ENCODE assay signal across 8 mouse cellular contexts in the genomic region with DNA sequence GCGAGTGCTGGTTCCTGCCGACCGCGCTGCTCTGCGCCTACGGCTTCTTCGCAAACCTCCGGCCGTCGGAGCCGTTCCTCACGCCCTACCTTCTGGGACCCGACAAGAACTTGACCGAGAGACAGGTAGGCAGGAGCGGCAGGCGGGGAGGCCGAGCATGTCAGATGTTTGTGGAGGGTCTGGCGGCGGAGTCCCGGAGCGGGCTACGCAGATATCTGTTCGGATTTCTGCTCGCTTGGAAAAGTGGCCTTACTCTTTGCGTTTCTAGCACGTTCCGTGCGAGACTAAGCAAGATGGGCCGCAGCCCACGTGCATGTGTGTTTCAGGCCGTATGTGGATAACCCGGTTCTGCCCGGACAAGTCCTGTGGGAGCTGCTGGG. TPM values are rescaled to one million over a fixed set of nuclear protein-coding genes. Genes with fewer than 3 reads are reported as not detected.
DNase-seq lines count a peak whose midpoint lies in the region; ATAC-seq and TF ChIP-seq lines count a peak whose summit lies in the region.

No protein-coding gene starts in this region.

- H3K4me1 ChIP-seq in kidney, embryonic 14.5 days (ENCODE audit: control insufficient read depth, insufficient read depth, low read length), result peaks cover 7% of the 10 kb centered on the region
- H3K4me1 ChIP-seq in ES-E14 (ENCODE audit: control insufficient read depth in 2 of 2, insufficient read depth in 2 of 2, low read length in 2 of 2, poor library complexity in 1 of 2), result peaks cover 0 to 4% of the 10 kb centered on the region in 2 experiments; a peak in 2 of 4 replicates
- peaks cover 32% of the 10 kb centered on the region for H3K4me1 ChIP-seq in forebrain, embryonic 10.5 days
- H3K4me1 ChIP-seq in limb, embryonic 13.5 days, result peaks cover 23% of the 10 kb centered on the region
- H3K4me1 ChIP-seq in neural tube, embryonic 15.5 days, result peaks cover 25% of the 10 kb centered on the region

- H3K9ac ChIP-seq in kidney, embryonic 14.5 days (ENCODE audit: low read depth, low read length), result peak overlapping the region; percentile 69
- H3K9ac ChIP-seq in ES-E14 (ENCODE audit: insufficient read depth, low read depth, low read length, poor library complexity, severe bottlenecking), result peak overlapping the region; percentile 93
- H3K9ac ChIP-seq in limb, embryonic 13.5 days, result peak overlapping the region; percentile 76
- peak overlapping the region; percentile 59 for H3K9ac ChIP-seq in neural tube, embryonic 15.5 days (replicated peaks)

- peak overlapping the region; percentile 76 for H3K4me2 ChIP-seq in kidney, embryonic 14.5 days (replicated peaks; ENCODE audit: low read depth, low read length)
- H3K4me2 ChIP-seq in limb, embryonic 13.5 days (replicated peaks), result peak overlapping the region; percentile 86
- H3K4me2 ChIP-seq in neural tube, embryonic 15.5 days, result peak overlapping the region; percentile 75

- no peaks in the 10 kb centered on the region for H3K27me3 ChIP-seq in kidney, embryonic 14.5 days (ENCODE audit: control insufficient read depth, insufficient read depth, low read length)
- peaks cover 16% of the 10 kb centered on the region for H3K27me3 ChIP-seq in forebrain, embryonic 10.5 days (ENCODE audit: poor library complexity, severe bottlenecking)
- 0 out of 2 replicates have a peak, but pooled peaks cover 5% of the 10 kb centered on the region for H3K27me3 ChIP-seq in limb, embryonic 13.5 days
- no peaks in the 10 kb centered on the region for H3K27me3 ChIP-seq in neural tube, embryonic 15.5 days (replicated peaks)

- no peaks in the 10 kb centered on the region for H3K36me3 ChIP-seq in kidney, embryonic 14.5 days (ENCODE audit: control insufficient read depth, insufficient read depth, low read length)
- no peaks in the 10 kb centered on the region for H3K36me3 ChIP-seq in ES-E14 (ENCODE audit: control insufficient read depth, insufficient read depth, low read length, poor library complexity, severe bottlenecking)
- H3K36me3 ChIP-seq in forebrain, embryonic 10.5 days (replicated peaks), result no peaks in the 10 kb centered on the region
- no peaks in the 10 kb centered on the region for H3K36me3 ChIP-seq in limb, embryonic 13.5 days
- no peaks in the 10 kb centered on the region for H3K36me3 ChIP-seq in neural tube, embryonic 15.5 days

- DNase-seq in kidney, adult 9 months, result no peak
- DNase-seq in ES-E14 (ENCODE audit: low read depth, low spot score), result no peak
- DNase-seq in forebrain, embryonic 10.5 days (ENCODE audit: extremely low spot score, low spot score), result no peak
- DNase-seq in yolk sac, embryonic 10.5 days (ENCODE audit: low spot score), result no peak
- no peak for DNase-seq in ovary, postnatal 10 days (ENCODE audit: low spot score)

- in situ Hi-C loops in ES-E14 (cut with MboI; ENCODE audit: low sequenced_read_pairs in 2 of 2, unreplicated experiment in 2 of 2), result no loop called here

- no peak for ATAC-seq in kidney, embryonic 14.5 days (ENCODE audit: low FRiP score, low TSS enrichment)
- no peak; the same call in 1 of the 2 replicates for ATAC-seq in limb, embryonic 13.5 days (ENCODE audit: low FRiP score, low read depth)
- ATAC-seq in neural tube, embryonic 15.5 days (ENCODE audit: low FRiP score), result peak; percentile 49

- no peaks in the 10 kb centered on the region for H3K9me3 ChIP-seq in kidney, embryonic 14.5 days (ENCODE audit: control insufficient read depth, low read length)
- H3K9me3 ChIP-seq in ES-E14 (ENCODE audit: control insufficient read depth, insufficient read depth, low read depth, low read length), result no peaks in the 10 kb centered on the region
- no peaks in the 10 kb centered on the region for H3K9me3 ChIP-seq in forebrain, embryonic 10.5 days
- no peaks in the 10 kb centered on the region for H3K9me3 ChIP-seq in limb, embryonic 13.5 days
- no peaks in the 10 kb centered on the region for H3K9me3 ChIP-seq in neural tube, embryonic 15.5 days (replicated peaks)

- WGBS in kidney, embryonic 14.5 days, result 1% methylated on average over 33 of the region's 33 CpGs
- under 1% methylated on average over 33 of the region's 33 CpGs for WGBS in forebrain, embryonic 10.5 days
- under 1% methylated on average over 33 of the region's 33 CpGs for WGBS in limb, embryonic 13.5 days
- under 1% methylated on average over 33 of the region's 33 CpGs for WGBS in neural tube, embryonic 15.5 days

- H3K4me3 ChIP-seq in kidney, embryonic 14.5 days (ENCODE audit: low read length), result peak overlapping the region; percentile 57
- peak overlapping the region; percentile 86 to 94 for H3K4me3 ChIP-seq in ES-E14 (ENCODE audit: insufficient read depth in 1 of 2, low read depth in 1 of 2, low read length in 2 of 2, poor library complexity in 1 of 2, severe bottlenecking in 1 of 2)
- peak overlapping the region; percentile 77 for H3K4me3 ChIP-seq in forebrain, embryonic 10.5 days
- peak overlapping the region; percentile 74 for H3K4me3 ChIP-seq in limb, embryonic 13.5 days
- peak overlapping the region; percentile 63 for H3K4me3 ChIP-seq in neural tube, embryonic 15.5 days (replicated peaks)

- no peak overlapping the region; the same call in 1 of the 2 replicates for H3K27ac ChIP-seq in kidney, embryonic 14.5 days (ENCODE audit: low read depth, low read length)
- H3K27ac ChIP-seq in ES-E14 (ENCODE audit: insufficient read depth, low read depth, low read length, poor library complexity, severe bottlenecking), result peak overlapping the region; percentile 31; the same call in 1 of the 2 replicates
- H3K27ac ChIP-seq in forebrain, embryonic 10.5 days, result peak overlapping the region; percentile 89
- peak overlapping the region; percentile 22; the same call in 1 of the 2 replicates for H3K27ac ChIP-seq in limb, embryonic 13.5 days
- peak overlapping the region; percentile 81 for H3K27ac ChIP-seq in neural tube, embryonic 15.5 days (replicated peaks)

TF ChIP-seq in ES-E14, 5 proteins besides CTCF, POLR2A, EP300 and RAD21:
- 0 out of 2 replicates have a peak, but pooled peaks have one; percentile 54 for TF ChIP-seq HCFC1 (IDR thresholded peaks at IDR 0.05; ENCODE audit: borderline replicate concordance, insufficient read depth, low read length)
- no peak for TF ChIP-seq ZNF384 (IDR thresholded peaks at IDR 0.05; ENCODE audit: low read depth, low read length)

RNA-seq across cellular contexts. Expression of gene Slc19a2, which starts 0.5 kb away (rescaled TPM):
- 6.6 and 12.0 TPM in 2 replicates for polyA plus RNA-seq in kidney, embryonic 14.5 days (2014; fragmentation: Nextera tagmentation; extraction: Ambion mirVana)
- total RNA-seq in ES-E14 (2012; rRNA removed), result 93.3 and 151 TPM in 2 replicates
- polyA plus RNA-seq in forebrain, embryonic 10.5 days (2016; fragmentation: Nextera tagmentation; extraction: Ambion mirVana), result 11.2 and 12.2 TPM in 2 replicates
- polyA plus RNA-seq in limb, embryonic 13.5 days (2015; fragmentation: Nextera tagmentation; extraction: Ambion mirVana), result 7.7 and 8.6 TPM in 2 replicates
- polyA plus RNA-seq in neural tube, embryonic 15.5 days (2015; fragmentation: Nextera tagmentation; extraction: Ambion mirVana), result 8.1 and 8.4 TPM in 2 replicates

RNA-seq across cellular contexts. Expression of gene Ccdc181, which starts 26.1 kb away (rescaled TPM):
- polyA plus RNA-seq in kidney, embryonic 14.5 days (2014; fragmentation: Nextera tagmentation; extraction: Ambion mirVana), result 10.2 and 11.3 TPM in 2 replicates
- total RNA-seq in ES-E14 (2012; rRNA removed), result 3.1 and 4.1 TPM in 2 replicates
- 13.9 and 14.0 TPM in 2 replicates for polyA plus RNA-seq in forebrain, embryonic 10.5 days (2016; fragmentation: Nextera tagmentation; extraction: Ambion mirVana)
- polyA plus RNA-seq in limb, embryonic 13.5 days (2015; fragmentation: Nextera tagmentation; extraction: Ambion mirVana), result 6.5 and 6.7 TPM in 2 replicates
- polyA plus RNA-seq in neural tube, embryonic 15.5 days (2015; fragmentation: Nextera tagmentation; extraction: Ambion mirVana), result 20.0 and 26.3 TPM in 2 replicates

RNA-seq across cellular contexts. Expression of gene Nme7, which starts 54.6 kb away (rescaled TPM):
- polyA plus RNA-seq in kidney, embryonic 14.5 days (2014; fragmentation: Nextera tagmentation; extraction: Ambion mirVana), result 47.9 and 50.7 TPM in 2 replicates
- total RNA-seq in ES-E14 (2012; rRNA removed), result 28.3 and 32.8 TPM in 2 replicates
- polyA plus RNA-seq in forebrain, embryonic 10.5 days (2016; fragmentation: Nextera tagmentation; extraction: Ambion mirVana), result 45.6 and 48.8 TPM in 2 replicates
- polyA plus RNA-seq in limb, embryonic 13.5 days (2015; fragmentation: Nextera tagmentation; extraction: Ambion mirVana), result 42.5 and 43.9 TPM in 2 replicates
- 33.1 and 33.6 TPM in 2 replicates for polyA plus RNA-seq in neural tube, embryonic 15.5 days (2015; fragmentation: Nextera tagmentation; extraction: Ambion mirVana)

RNA-seq across cellular contexts. Expression of gene Blzf1, which starts 58.0 kb away (rescaled TPM):
- polyA plus RNA-seq in kidney, embryonic 14.5 days (2014; fragmentation: Nextera tagmentation; extraction: Ambion mirVana), result 23.9 and 25.4 TPM in 2 replicates
- 16.5 and 21.2 TPM in 2 replicates for total RNA-seq in ES-E14 (2012; rRNA removed)
- 24.9 and 26.7 TPM in 2 replicates for polyA plus RNA-seq in forebrain, embryonic 10.5 days (2016; fragmentation: Nextera tagmentation; extraction: Ambion mirVana)
- polyA plus RNA-seq in limb, embryonic 13.5 days (2015; fragmentation: Nextera tagmentation; extraction: Ambion mirVana), result 31.2 and 32.6 TPM in 2 replicates
- 31.5 and 32.1 TPM in 2 replicates for polyA plus RNA-seq in neural tube, embryonic 15.5 days (2015; fragmentation: Nextera tagmentation; extraction: Ambion mirVana)
